Mouse (Mus musculus): ENCODE measurements around the gene Tspo2. TPM values are rescaled to one million over a fixed set of nuclear protein-coding genes. Genes with fewer than 3 reads are reported as not detected.
"Not testable (repeated sequence)": the region's sequence is repeated elsewhere in the genome, so short reads cannot be mapped to it uniquely, and the experiment has no call there.

Tspo2 gene
- polyA plus RNA-seq, 1 experiment from 2014 or later, result 2.0 TPM

- Histone ChIP-seq H3K9me3 (ENCODE audit: low read length) (no peaks in the 10 kb centered on the region), H3K4me1 (ENCODE audit: insufficient read depth, low read length) (no peaks in the 10 kb centered on the region), H3K27ac (ENCODE audit: low read length) (no peak overlapping the region), H3K27me3 (ENCODE audit: insufficient read depth, low read length) (no peaks in the 10 kb centered on the region), H3K4me2 (replicated peaks; ENCODE audit: low read depth, low read length) (no peak overlapping the region), H3K9ac (replicated peaks; ENCODE audit: low read length) (no peak overlapping the region), H3K36me3 (ENCODE audit: insufficient read depth, low read length) (no peaks in the 10 kb centered on the region), H3K4me3 (ENCODE audit: low read length) (no peak overlapping the region)
- 86% methylated on average over 8 of the region's 8 CpGs for WGBS
- ATAC-seq (ENCODE audit: low FRiP score, low TSS enrichment), result no peak
Observed at GRCm38 (mm10) chr17:48475444-48475843, 24.1 kb upstream of the Tspo2 start.

- ATAC-seq (ENCODE audit: low FRiP score, low TSS enrichment); H3K4me1 ChIP-seq (ENCODE audit: insufficient read depth, low read length); H3K27me3 ChIP-seq (ENCODE audit: insufficient read depth, low read length); H3K27ac ChIP-seq (ENCODE audit: low read length); H3K4me3 ChIP-seq (ENCODE audit: low read length); H3K36me3 ChIP-seq (ENCODE audit: insufficient read depth, low read length); H3K9ac ChIP-seq (replicated peaks; ENCODE audit: low read length); H3K9me3 ChIP-seq (ENCODE audit: low read length); H3K4me2 ChIP-seq (replicated peaks; ENCODE audit: low read depth, low read length): not testable (repeated sequence)
- 82% methylated on average over 6 of the region's 6 CpGs for WGBS
Observed at GRCm38 (mm10) chr17:48474282-48474681, 23.0 kb upstream of the Tspo2 start.

- peak overlapping the region; percentile 36 for H3K4me2 ChIP-seq (replicated peaks; ENCODE audit: low read depth, low read length)
- no peaks in the 10 kb centered on the region for H3K4me1 ChIP-seq (ENCODE audit: insufficient read depth, low read length)
- no peaks in the 10 kb centered on the region for H3K9me3 ChIP-seq (ENCODE audit: low read length)
- H3K4me3 ChIP-seq (ENCODE audit: low read length), result peak overlapping the region; percentile 0; the same call in 1 of the 2 replicates
- peak; percentile 81 for ATAC-seq (ENCODE audit: low FRiP score, low TSS enrichment)
- H3K27ac ChIP-seq (ENCODE audit: low read length), result no peak overlapping the region
- 9% methylated on average over 22 of the region's 22 CpGs for WGBS
- H3K9ac ChIP-seq (replicated peaks; ENCODE audit: low read length), result no peak overlapping the region
- H3K27me3 ChIP-seq (ENCODE audit: insufficient read depth, low read length), result no peaks in the 10 kb centered on the region
- no peaks in the 10 kb centered on the region for H3K36me3 ChIP-seq (ENCODE audit: insufficient read depth, low read length)
Observed at GRCm38 (mm10) chr17:48467395-48468231, 16.3 kb upstream of the Tspo2 start.

- Histone ChIP-seq H3K9ac (replicated peaks; ENCODE audit: low read length) (no peak overlapping the region), H3K4me3 (ENCODE audit: low read length) (peak overlapping the region; percentile 0; the same call in 1 of the 2 replicates)
Observed at GRCm38 (mm10) chr17:48466769-48467394, 15.6 kb upstream of the Tspo2 start.

GRCm38 (mm10) chr17:48463391-48463790 is 12.1 kb upstream of the Tspo2 start:
- no peaks in the 10 kb centered on the region for H3K4me1 ChIP-seq (ENCODE audit: insufficient read depth, low read length)
- H3K27ac ChIP-seq (ENCODE audit: low read length), result no peak overlapping the region
- WGBS, result 96% methylated on average over 4 of the region's 4 CpGs
- ATAC-seq (ENCODE audit: low FRiP score, low TSS enrichment), result no peak
- H3K9me3 ChIP-seq (ENCODE audit: low read length), result no peaks in the 10 kb centered on the region
- H3K9ac ChIP-seq (replicated peaks; ENCODE audit: low read length), result no peak overlapping the region
- no peaks in the 10 kb centered on the region for H3K36me3 ChIP-seq (ENCODE audit: insufficient read depth, low read length)
- no peaks in the 10 kb centered on the region for H3K27me3 ChIP-seq (ENCODE audit: insufficient read depth, low read length)
- H3K4me2 ChIP-seq (replicated peaks; ENCODE audit: low read depth, low read length), result no peak overlapping the region
- H3K4me3 ChIP-seq (ENCODE audit: low read length), result no peak overlapping the region

More at GRCm38 (mm10) chr17:48466769-48467394, 15.6 kb upstream of the Tspo2 start:
- H3K4me1 ChIP-seq (ENCODE audit: insufficient read depth, low read length), result no peaks in the 10 kb centered on the region
- no peaks in the 10 kb centered on the region for H3K36me3 ChIP-seq (ENCODE audit: insufficient read depth, low read length)
- peak overlapping the region; percentile 36 for H3K4me2 ChIP-seq (replicated peaks; ENCODE audit: low read depth, low read length)
- WGBS, result 44% methylated on average over 22 of the region's 22 CpGs
- no peak overlapping the region for H3K27ac ChIP-seq (ENCODE audit: low read length)
- 0 out of 2 replicates have a peak, but pooled peaks have one; percentile 29 for ATAC-seq (ENCODE audit: low FRiP score, low TSS enrichment)
- H3K27me3 ChIP-seq (ENCODE audit: insufficient read depth, low read length), result no peaks in the 10 kb centered on the region
- H3K9me3 ChIP-seq (ENCODE audit: low read length), result no peaks in the 10 kb centered on the region

- Histone ChIP-seq H3K9ac (replicated peaks; ENCODE audit: low read length) (no peak overlapping the region), H3K4me3 (ENCODE audit: low read length) (no peak overlapping the region), H3K36me3 (ENCODE audit: insufficient read depth, low read length) (no peaks in the 10 kb centered on the region), H3K27me3 (ENCODE audit: insufficient read depth, low read length) (no peaks in the 10 kb centered on the region), H3K4me2 (replicated peaks; ENCODE audit: low read depth, low read length) (no peak overlapping the region), H3K9me3 (ENCODE audit: low read length) (no peaks in the 10 kb centered on the region), H3K27ac (ENCODE audit: low read length) (no peak overlapping the region), H3K4me1 (ENCODE audit: insufficient read depth, low read length) (0 out of 2 replicates have a peak, but pooled peaks cover 3% of the 10 kb centered on the region)
- 94% methylated on average over 13 of the region's 13 CpGs for WGBS
- no peak for ATAC-seq (ENCODE audit: low FRiP score, low TSS enrichment)
Observed at GRCm38 (mm10) chr17:48462096-48462495, 10.8 kb upstream of the Tspo2 start.

- ATAC-seq (ENCODE audit: low FRiP score, low TSS enrichment), result no peak
- Histone ChIP-seq H3K36me3 (ENCODE audit: insufficient read depth, low read length) (no peaks in the 10 kb centered on the region), H3K4me1 (ENCODE audit: insufficient read depth, low read length) (0 out of 2 replicates have a peak, but pooled peaks cover 3% of the 10 kb centered on the region), H3K9me3 (ENCODE audit: low read length) (no peaks in the 10 kb centered on the region), H3K27me3 (ENCODE audit: insufficient read depth, low read length) (no peaks in the 10 kb centered on the region), H3K4me3 (ENCODE audit: low read length) (no peak overlapping the region), H3K4me2 (replicated peaks; ENCODE audit: low read depth, low read length) (no peak overlapping the region), H3K27ac (ENCODE audit: low read length) (no peak overlapping the region), H3K9ac (replicated peaks; ENCODE audit: low read length) (no peak overlapping the region)
- WGBS, result 51% methylated on average over 13 of the region's 13 CpGs
Observed at GRCm38 (mm10) chr17:48457971-48458653, 6.8 kb upstream of the Tspo2 start.

GRCm38 (mm10) chr17:48455955-48456354 is 4.6 kb upstream of the Tspo2 start:
- Histone ChIP-seq H3K9me3 (ENCODE audit: low read length) (no peaks in the 10 kb centered on the region), H3K27ac (ENCODE audit: low read length) (peak overlapping the region; percentile 73; the same call in 1 of the 2 replicates), H3K4me3 (ENCODE audit: low read length) (no peak overlapping the region), H3K27me3 (ENCODE audit: insufficient read depth, low read length) (no peaks in the 10 kb centered on the region), H3K9ac (replicated peaks; ENCODE audit: low read length) (no peak overlapping the region), H3K4me2 (replicated peaks; ENCODE audit: low read depth, low read length) (peak overlapping the region; percentile 14; the same call in 1 of the 2 replicates), H3K4me1 (ENCODE audit: insufficient read depth, low read length) (peaks cover 8% of the 10 kb centered on the region; the same call in 1 of the 2 replicates), H3K36me3 (ENCODE audit: insufficient read depth, low read length) (no peaks in the 10 kb centered on the region)
- peak; percentile 79 for ATAC-seq (ENCODE audit: low FRiP score, low TSS enrichment)
- 74% methylated on average over 2 of the region's 2 CpGs for WGBS

- peak within 1 kb of the TSS; percentile 73; the same call in 1 of the 2 replicates for H3K27ac ChIP-seq (ENCODE audit: low read length)
- peak; percentile 36; the same call in 1 of the 2 replicates for ATAC-seq (ENCODE audit: low FRiP score, low TSS enrichment)
- H3K9me3 ChIP-seq (ENCODE audit: low read length), result no peaks in the 10 kb centered on the region
- H3K4me2 ChIP-seq (replicated peaks; ENCODE audit: low read depth, low read length), result peak within 1 kb of the TSS; percentile 14; the same call in 1 of the 2 replicates
- H3K4me3 ChIP-seq (ENCODE audit: low read length), result 0 out of 2 replicates have a peak within 1 kb of the TSS, but pooled peaks have one; percentile 2
- H3K27me3 ChIP-seq (ENCODE audit: insufficient read depth, low read length), result no peaks in the 10 kb centered on the region
- WGBS, result 58% methylated on average over 11 of the region's 11 CpGs
- no peaks in the 10 kb centered on the region for H3K36me3 ChIP-seq (ENCODE audit: insufficient read depth, low read length)
- H3K4me1 ChIP-seq (ENCODE audit: insufficient read depth, low read length), result peaks cover 8% of the 10 kb centered on the region; the same call in 1 of the 2 replicates
- H3K9ac ChIP-seq (replicated peaks; ENCODE audit: low read length), result no peak within 1 kb of the TSS
Observed at GRCm38 (mm10) chr17:48454688-48455087, 3.4 kb upstream of the Tspo2 start, which contains the start of gene Unc5cl. Gene Unc5cl (plus strand): TSS chr17:48454901.

Data from kidney, embryonic 16.5 days (tissue).